Mouse (Mus musculus) erythroblast, embryonic 14.5 days (primary cell): Measurements from ENCODE around the gene Il4ra. TPM values are rescaled to one million over a fixed set of nuclear protein-coding genes. Genes with fewer than 3 reads are reported as not detected.

Experiments used
- H3K27me3 ChIP-seq: 2 replicates; pipeline ENCODE4 v1.6.1; 2012; ENCODE audit warnings: inconsistent platforms; ENCODE audit not compliant: control insufficient read depth
- H3K36me3 ChIP-seq: 2 replicates; pipeline ENCODE4 v1.6.1; 2012; ENCODE audit warnings: mild to moderate bottlenecking, inconsistent platforms; ENCODE audit not compliant: control insufficient read depth
- H3K4me1 ChIP-seq: 2 replicates; pipeline ENCODE4 v1.6.1; 2012; ENCODE audit warnings: inconsistent platforms; ENCODE audit not compliant: control insufficient read depth
- H3K4me3 ChIP-seq: replicated peaks from 2 replicates; pipeline ENCODE3; 2012; ENCODE audit warnings: moderate library complexity, mild to moderate bottlenecking, inconsistent platforms
- H3K9me3 ChIP-seq: 2 replicates; pipeline ENCODE4 v1.6.1; 2012; ENCODE audit warnings: low read length, inconsistent platforms, mixed read lengths; ENCODE audit not compliant: control insufficient read depth
- GATA1 ChIP-seq: IDR thresholded peaks from 2 replicates; pipeline ENCODE4 v1.6.1; 2012; ENCODE audit warnings: low read length, inconsistent platforms, mixed read lengths
- TAL1 ChIP-seq: IDR thresholded peaks from 3 replicates; pipeline ENCODE4 v1.6.1; 2012; ENCODE audit warnings: low read length, inconsistent platforms, mixed read lengths
- polyA plus RNA-seq: library from polyadenylated mRNA; stranded (reverse); fragments of >175 nt; gene quantifications from 2 replicates; pipeline ENCODE4 v1.2.3, GENCODE M21; 2012

Gene Il4ra
- polyA plus RNA-seq, 1 experiment, result 0.09 TPM

- Histone ChIP-seq H3K4me3 (no peak overlapping the region), H3K36me3 (no peaks in the 10 kb centered on the region; the same call in 1 of the 2 replicates), H3K9me3 (no peaks in the 10 kb centered on the region), H3K4me1 (peaks cover 15% of the 10 kb centered on the region), H3K27me3 (no peaks in the 10 kb centered on the region; the same call in 1 of the 2 replicates)
- TF ChIP-seq TAL1 (no peak), GATA1 (no peak)
Measured at GRCm38 (mm10) chr7:125563093-125563492, 11.2 kb downstream of the Il4ra start.

- no peaks in the 10 kb centered on the region for H3K9me3 ChIP-seq
- no peak overlapping the region for H3K4me3 ChIP-seq
- no peaks in the 10 kb centered on the region; the same call in 1 of the 2 replicates for H3K36me3 ChIP-seq
- no peaks in the 10 kb centered on the region for H3K27me3 ChIP-seq
- peaks cover 15% of the 10 kb centered on the region for H3K4me1 ChIP-seq
- TF ChIP-seq GATA1, result no peak
- TF ChIP-seq TAL1, result no peak
Measured at GRCm38 (mm10) chr7:125564316-125565024, 12.6 kb downstream of the Il4ra start.

- H3K9me3 ChIP-seq, result no peaks in the 10 kb centered on the region
- H3K36me3 ChIP-seq, result peaks cover 6% of the 10 kb centered on the region; the same call in 1 of the 2 replicates
- H3K27me3 ChIP-seq, result no peaks in the 10 kb centered on the region
- peaks cover 10% of the 10 kb centered on the region for H3K4me1 ChIP-seq
- no peak overlapping the region for H3K4me3 ChIP-seq
- no peak for TF ChIP-seq GATA1
- TF ChIP-seq TAL1, result no peak
Measured at GRCm38 (mm10) chr7:125565516-125566285, 13.8 kb downstream of the Il4ra start.

GRCm38 (mm10) chr7:125566420-125566819, 14.5 kb downstream of the Il4ra start:
- TF ChIP-seq TAL1 (no peak), GATA1 (no peak)
- Histone ChIP-seq H3K9me3 (no peaks in the 10 kb centered on the region), H3K36me3 (peaks cover 6% of the 10 kb centered on the region; the same call in 1 of the 2 replicates), H3K4me1 (peaks cover 3% of the 10 kb centered on the region), H3K4me3 (no peak overlapping the region), H3K27me3 (no peaks in the 10 kb centered on the region)

- Histone ChIP-seq H3K4me3 (no peak overlapping the region), H3K27me3 (no peaks in the 10 kb centered on the region), H3K4me1 (no peaks in the 10 kb centered on the region), H3K9me3 (no peaks in the 10 kb centered on the region), H3K36me3 (peaks cover 6% of the 10 kb centered on the region; the same call in 1 of the 2 replicates)
- TF ChIP-seq GATA1 (no peak), TAL1 (no peak)
Measured at GRCm38 (mm10) chr7:125568888-125569287, 17.0 kb downstream of the Il4ra start.

- no peak for TF ChIP-seq GATA1
- no peak for TF ChIP-seq TAL1
- H3K4me1 ChIP-seq, result no peaks in the 10 kb centered on the region
Measured at GRCm38 (mm10) chr7:125571891-125572290, 20.0 kb downstream of the Il4ra start.

GRCm38 (mm10) chr7:125572737-125573136, 20.8 kb downstream of the Il4ra start:
- no peak for TF ChIP-seq GATA1
- TF ChIP-seq TAL1, result no peak
- H3K27me3 ChIP-seq, result no peaks in the 10 kb centered on the region
- H3K9me3 ChIP-seq, result no peaks in the 10 kb centered on the region
- no peak overlapping the region for H3K4me3 ChIP-seq
- H3K36me3 ChIP-seq, result peaks cover 11% of the 10 kb centered on the region
- H3K4me1 ChIP-seq, result no peaks in the 10 kb centered on the region; the same call in 1 of the 2 replicates

More at GRCm38 (mm10) chr7:125571891-125572290, 20.0 kb downstream of the Il4ra start:
- no peaks in the 10 kb centered on the region for H3K9me3 ChIP-seq
- peaks cover 11% of the 10 kb centered on the region for H3K36me3 ChIP-seq
- no peaks in the 10 kb centered on the region for H3K27me3 ChIP-seq
- H3K4me3 ChIP-seq, result no peak overlapping the region

- no peaks in the 10 kb centered on the region for H3K9me3 ChIP-seq
- H3K4me3 ChIP-seq, result no peak overlapping the region
- peaks cover 11% of the 10 kb centered on the region for H3K36me3 ChIP-seq
- H3K27me3 ChIP-seq, result peaks cover under 1% of the 10 kb centered on the region; the same call in 1 of the 2 replicates
- peaks cover 2% of the 10 kb centered on the region; the same call in 1 of the 2 replicates for H3K4me1 ChIP-seq
- TF ChIP-seq GATA1 (no peak), TAL1 (no peak)
Measured at GRCm38 (mm10) chr7:125573849-125574248, 21.9 kb downstream of the Il4ra start.

GRCm38 (mm10) chr7:125574832-125575231, 22.9 kb downstream of the Il4ra start:
- H3K4me3 ChIP-seq, result no peak overlapping the region
- H3K27me3 ChIP-seq, result peaks cover 6% of the 10 kb centered on the region
- peaks cover 2% of the 10 kb centered on the region; the same call in 1 of the 2 replicates for H3K4me1 ChIP-seq
- no peaks in the 10 kb centered on the region for H3K9me3 ChIP-seq
- no peak for TF ChIP-seq TAL1
- TF ChIP-seq GATA1, result no peak
- H3K36me3 ChIP-seq, result peaks cover 10% of the 10 kb centered on the region
